Mouse (Mus musculus) heart, embryonic 14.5 days (tissue): Measurements from ENCODE around the gene Tmem184b. TPM values are rescaled to one million over a fixed set of nuclear protein-coding genes. Genes with fewer than 3 reads are reported as not detected.
A peak's percentile ranks its signal among the peaks of the same experiment; 100 is the strongest.

ENCODE experiments used
- ATAC-seq: fragments of 200-750 bp; cut with Nextera tagmentation; 2 replicates; pipeline ENCODE4 v1.8.0; 2017; ENCODE audit warnings: low read depth, moderate TSS enrichment; ENCODE audit not compliant: insufficient number of reproducible peaks, insufficient read depth, low FRiP score
- H3K27ac ChIP-seq, 2 experiments: fragments of 200-500 bp in 1 of 2; fragments of 300-500 bp in 1 of 2; sonication (generic) in 1 of 2; replicated peaks in 1 of 2; 2 replicates each; pipeline ENCODE4 v1.5.1; 2012 to 2014; ENCODE audit warnings: low read depth in 2 of 2, low read length in 2 of 2, control low read depth in 1 of 2, mild to moderate bottlenecking in 1 of 2, mixed read lengths in 1 of 2; ENCODE audit not compliant: control insufficient read depth in 1 of 2, insufficient read depth in 1 of 2
- H3K27me3 ChIP-seq: fragments of 300-500 bp; sonication (generic); 2 replicates; pipeline ENCODE4 v1.6.1; 2014; ENCODE audit warnings: mild to moderate bottlenecking, low read length, control low read depth; ENCODE audit not compliant: control insufficient read depth, insufficient read depth
- H3K36me3 ChIP-seq: fragments of 300-500 bp; sonication (generic); 2 replicates; pipeline ENCODE4 v1.6.1; 2014; ENCODE audit warnings: mild to moderate bottlenecking, control low read depth, low read length, mixed read lengths; ENCODE audit not compliant: control insufficient read depth, insufficient read depth
- H3K4me1 ChIP-seq, 2 experiments: fragments of 200-500 bp in 1 of 2; fragments of 300-500 bp in 1 of 2; sonication (generic) in 1 of 2; 2 replicates each; pipeline ENCODE4 v1.6.1; 2012 to 2014; ENCODE audit warnings: low read length in 2 of 2, control low read depth in 1 of 2, mixed read lengths in 1 of 2; ENCODE audit not compliant: control insufficient read depth in 2 of 2, insufficient read depth in 2 of 2
- H3K4me2 ChIP-seq: fragments of 300-500 bp; sonication (generic); 2 replicates; pipeline ENCODE4 v1.6.1; 2014; ENCODE audit warnings: mild to moderate bottlenecking, low read length
- H3K4me3 ChIP-seq, 2 experiments: fragments of 200-500 bp in 1 of 2; fragments of 300-500 bp in 1 of 2; sonication (generic) in 1 of 2; 2 replicates each; pipeline ENCODE4 v1.5.1; 2012 to 2014; ENCODE audit warnings: low read length in 2 of 2, mild to moderate bottlenecking in 2 of 2, control low read depth in 1 of 2, low read depth in 1 of 2, moderate library complexity in 1 of 2; ENCODE audit not compliant: control insufficient read depth in 1 of 2, insufficient read depth in 1 of 2
- H3K9ac ChIP-seq: fragments of 300-500 bp; sonication (generic); 2 replicates; pipeline ENCODE4 v1.6.1; 2014; ENCODE audit warnings: mild to moderate bottlenecking, low read length
- H3K9me3 ChIP-seq: fragments of 300-500 bp; sonication (generic); 2 replicates; pipeline ENCODE4 v1.6.1; 2016; ENCODE audit warnings: low read length, control low read depth; ENCODE audit not compliant: control insufficient read depth
- WGBS: fragments of 180-500 bp; shearing (Covaris S2); extraction: QIAGEN DNeasy Blood & Tissue Kit; methylation state at CpG from one replicate; pipeline ENCODE4 v1.1.7; 2014; 5-methylcytosine and 5-hydroxymethylcytosine counted together
- polyA plus RNA-seq: library from polyadenylated mRNA; unstranded; fragments of >200 nt; fragmentation: Nextera tagmentation; extraction: Ambion mirVana; gene quantifications from 2 replicates; pipeline ENCODE4 v1.2.1, GENCODE M21; 2014

Gene Tmem184b
- polyA plus RNA-seq, 1 experiment from 2014 or later: 60.6 TPM

DNA sequence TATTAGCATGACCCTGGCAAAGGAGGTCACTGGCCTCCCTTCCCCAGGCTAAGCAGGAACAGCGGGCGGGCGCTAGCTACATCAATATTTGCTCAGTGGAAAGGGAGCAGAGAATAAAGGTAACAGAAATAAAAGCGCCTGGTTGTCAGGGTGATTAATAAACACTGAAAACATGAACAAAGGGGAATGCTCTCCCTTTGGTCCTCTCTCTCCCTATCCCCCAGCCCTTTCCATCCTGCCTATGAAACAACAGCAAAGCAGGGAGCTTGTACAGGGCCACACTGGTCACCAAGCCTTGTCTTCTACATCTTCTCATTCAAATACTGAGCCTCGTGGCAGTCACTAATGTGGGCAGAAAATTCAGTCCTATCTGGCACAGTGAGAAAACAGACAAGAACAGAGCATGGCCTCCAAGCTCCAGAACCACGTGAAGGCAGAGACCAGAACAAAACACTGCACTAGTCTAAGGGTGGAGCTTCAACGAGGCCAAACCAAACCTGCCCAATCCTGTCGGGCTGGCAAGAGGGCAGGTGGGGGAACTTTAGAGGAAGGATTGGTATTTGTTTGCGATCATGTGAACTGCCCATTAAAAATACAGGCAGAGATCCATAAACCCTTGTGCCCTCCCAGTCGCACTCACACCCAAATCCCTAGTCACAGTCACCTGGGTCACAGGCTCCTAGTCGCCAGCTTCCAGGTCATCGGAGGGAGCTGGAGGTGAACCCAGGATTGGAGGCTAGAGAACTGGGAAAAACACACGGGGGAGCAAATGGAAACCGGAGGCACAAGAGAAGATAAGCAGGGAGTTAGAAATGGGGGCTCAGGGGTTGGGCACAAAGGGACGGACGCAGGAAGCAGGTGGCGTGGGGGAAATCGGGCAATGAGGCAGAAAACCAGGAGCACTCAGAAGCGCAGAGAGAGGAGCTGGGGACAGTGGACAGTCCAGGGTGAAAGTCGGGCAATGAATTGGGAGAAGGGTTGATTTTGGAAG, 76.1 kb downstream of the Tmem184b start:
- peak overlapping the region; percentile 52 to 63 for H3K4me3 ChIP-seq
- H3K4me1 ChIP-seq: peaks cover 28 to 34% of the 10 kb centered on the region in 2 experiments
- peak overlapping the region; percentile 83 for H3K9ac ChIP-seq
- H3K9me3 ChIP-seq: no peaks in the 10 kb centered on the region
- 20% methylated on average over 20 of the region's 20 CpGs for WGBS
- ATAC-seq: no peak
- peak overlapping the region; percentile 78 to 83 for H3K27ac ChIP-seq
- no peaks in the 10 kb centered on the region for H3K27me3 ChIP-seq
- peak overlapping the region; percentile 93 for H3K4me2 ChIP-seq
- H3K36me3 ChIP-seq: no peaks in the 10 kb centered on the region

- H3K27ac ChIP-seq: no peak overlapping the region
- WGBS: 50% methylated on average over 4 of the region's 4 CpGs
- H3K4me1 ChIP-seq: peaks cover 31 to 42% of the 10 kb centered on the region in 2 experiments
- H3K36me3 ChIP-seq: no peaks in the 10 kb centered on the region
- 0 out of 2 replicates have a peak overlapping the region, but pooled peaks have one; percentile 16 for H3K4me2 ChIP-seq
- H3K9ac ChIP-seq: no peak overlapping the region
- no peaks in the 10 kb centered on the region for H3K9me3 ChIP-seq
- no peak overlapping the region for H3K4me3 ChIP-seq
- ATAC-seq: no peak
- H3K27me3 ChIP-seq: no peaks in the 10 kb centered on the region
Observed at GRCm38 (mm10) chr15:79326264-79326663, 77.1 kb downstream of the Tmem184b start.

DNA sequence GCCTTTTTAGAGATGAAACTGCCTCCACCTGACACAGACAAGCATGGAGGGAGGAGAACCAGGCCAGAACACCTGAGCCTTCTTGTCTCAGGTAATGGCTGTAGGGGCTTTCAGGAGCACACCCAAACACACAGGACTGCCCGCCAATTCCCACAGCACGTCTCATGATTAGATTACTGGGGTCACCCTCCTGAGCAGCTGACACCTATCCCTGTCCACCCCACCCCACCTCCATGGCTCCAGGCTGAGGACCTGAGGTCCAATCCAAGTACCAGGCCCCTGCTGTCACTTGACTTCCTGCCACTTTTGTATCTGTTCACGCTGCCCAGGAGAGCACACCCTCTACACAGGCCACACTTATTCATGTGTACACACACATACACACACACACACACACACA, 77.6 kb downstream of the Tmem184b start:
- Histone ChIP-seq H3K4me1 (peaks cover 31 to 42% of the 10 kb centered on the region in 2 experiments), H3K9me3 (no peaks in the 10 kb centered on the region), H3K9ac (no peak overlapping the region), H3K27me3 (no peaks in the 10 kb centered on the region), H3K36me3 (no peaks in the 10 kb centered on the region), H3K4me3 (no peak overlapping the region), H3K27ac (no peak overlapping the region), H3K4me2 (no peak overlapping the region)
- ATAC-seq: no peak
- 65% methylated on average over 3 of the region's 3 CpGs for WGBS

GRCm38 (mm10) chr15:79324373-79324772, 79.0 kb downstream of the Tmem184b start:
- peaks cover 31 to 42% of the 10 kb centered on the region in 2 experiments for H3K4me1 ChIP-seq
- no peak overlapping the region for H3K4me2 ChIP-seq
- no peak overlapping the region for H3K9ac ChIP-seq
- peak overlapping the region; percentile 79 to 87; a peak in 3 of 4 replicates for H3K27ac ChIP-seq
- WGBS: 80% methylated on average over 3 of the region's 3 CpGs
- no peaks in the 10 kb centered on the region for H3K9me3 ChIP-seq
- no peaks in the 10 kb centered on the region for H3K27me3 ChIP-seq
- H3K36me3 ChIP-seq: no peaks in the 10 kb centered on the region
- ATAC-seq: no peak
- no peak overlapping the region for H3K4me3 ChIP-seq

DNA sequence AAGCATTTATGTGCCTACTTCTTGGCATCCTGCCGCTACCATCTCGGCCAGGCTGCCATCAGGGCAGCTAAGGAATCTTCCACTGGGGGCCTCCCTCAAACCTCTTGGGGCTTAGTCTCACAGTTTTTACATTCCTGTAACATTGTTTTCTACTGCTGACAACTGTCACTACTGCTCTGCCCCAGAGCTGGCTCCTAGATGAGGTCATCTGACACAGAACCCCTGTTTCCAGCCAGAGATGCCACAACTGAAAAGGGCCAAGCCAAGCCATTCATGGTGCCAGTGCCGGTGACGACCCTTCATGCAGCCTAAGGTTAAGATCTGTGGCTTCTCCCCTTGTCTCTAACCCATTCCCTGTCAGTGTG, 79.6 kb downstream of the Tmem184b start:
- Histone ChIP-seq H3K4me1 (peaks cover 31 to 42% of the 10 kb centered on the region in 2 experiments), H3K36me3 (no peaks in the 10 kb centered on the region), H3K4me3 (no peak overlapping the region), H3K9me3 (no peaks in the 10 kb centered on the region), H3K4me2 (no peak overlapping the region), H3K9ac (no peak overlapping the region), H3K27ac (peak overlapping the region; percentile 79 to 87), H3K27me3 (no peaks in the 10 kb centered on the region)
- 45% methylated on average over 4 of the region's 4 CpGs for WGBS
- ATAC-seq: no peak

- Histone ChIP-seq H3K4me2 (no peak overlapping the region), H3K4me3 (no peak overlapping the region), H3K9me3 (no peaks in the 10 kb centered on the region), H3K27ac (peak overlapping the region; percentile 79 to 87), H3K9ac (0 out of 2 replicates have a peak overlapping the region, but pooled peaks have one; percentile 14), H3K27me3 (no peaks in the 10 kb centered on the region), H3K4me1 (peaks cover 31 to 42% of the 10 kb centered on the region in 2 experiments), H3K36me3 (no peaks in the 10 kb centered on the region)
- peak; percentile 25 for ATAC-seq
- 59% methylated on average over 6 of the region's 6 CpGs for WGBS
Observed at GRCm38 (mm10) chr15:79322991-79323790, 80.2 kb downstream of the Tmem184b start.

- ATAC-seq: no peak
Observed at GRCm38 (mm10) chr15:79322281-79322990, 80.9 kb downstream of the Tmem184b start.

More at GRCm38 (mm10) chr15:79322281-79322990, 80.9 kb downstream of the Tmem184b start:
- Histone ChIP-seq H3K36me3 (no peaks in the 10 kb centered on the region), H3K4me2 (no peak overlapping the region), H3K4me1 (peaks cover 30 to 42% of the 10 kb centered on the region in 2 experiments), H3K4me3 (no peak overlapping the region), H3K27ac (peak overlapping the region; percentile 15 to 87), H3K27me3 (no peaks in the 10 kb centered on the region), H3K9me3 (no peaks in the 10 kb centered on the region), H3K9ac (0 out of 2 replicates have a peak overlapping the region, but pooled peaks have one; percentile 14)
- 50% methylated on average over 11 of the region's 11 CpGs for WGBS
